Mouse (Mus musculus) ES-E14 (cell line): ENCODE data around the gene Cald1. TPM values are rescaled to one million over a fixed set of nuclear protein-coding genes. Genes with fewer than 3 reads are reported as not detected.

Source experiments
- DNase-seq: peaks from one replicate; pipeline ENCODE4 v3.0.0-alpha.2; 2013; ENCODE audit warnings: low read depth, low spot score
- H3K27ac ChIP-seq: 2 replicates; pipeline ENCODE4 v1.5.1; 2012; ENCODE audit warnings: low read depth, mild to moderate bottlenecking, low read length, moderate library complexity, mixed read lengths; ENCODE audit not compliant: poor library complexity, insufficient read depth, severe bottlenecking
- H3K36me3 ChIP-seq: 2 replicates; pipeline ENCODE4 v1.6.1; 2012; ENCODE audit warnings: mild to moderate bottlenecking, low read length, moderate library complexity, mixed read lengths; ENCODE audit not compliant: control insufficient read depth, poor library complexity, insufficient read depth, severe bottlenecking
- H3K4me1 ChIP-seq, 2 experiments: fragments of 150-350 bp in 1 of 2; sonication (generic) in 1 of 2; 2 replicates each; pipeline ENCODE4 v1.6.1; 2012; ENCODE audit warnings: low read length in 2 of 2, mild to moderate bottlenecking in 1 of 2, mixed read lengths in 1 of 2; ENCODE audit not compliant: control insufficient read depth in 2 of 2, insufficient read depth in 2 of 2, poor library complexity in 1 of 2
- H3K4me3 ChIP-seq, 2 experiments: fragments of 150-350 bp in 1 of 2; sonication (generic) in 1 of 2; 2 replicates each; pipeline ENCODE4 v1.5.1; 2012; ENCODE audit warnings: low read length in 2 of 2, low read depth in 1 of 2, mild to moderate bottlenecking in 1 of 2, mixed read lengths in 1 of 2; ENCODE audit not compliant: insufficient read depth in 1 of 2, poor library complexity in 1 of 2, severe bottlenecking in 1 of 2
- H3K9ac ChIP-seq: 2 replicates; pipeline ENCODE4 v1.6.1; 2012; ENCODE audit warnings: low read depth, mild to moderate bottlenecking, low read length, mixed read lengths; ENCODE audit not compliant: poor library complexity, insufficient read depth, severe bottlenecking
- H3K9me3 ChIP-seq: fragments of 150-350 bp; sonication (generic); 2 replicates; pipeline ENCODE4 v1.6.1; 2012; ENCODE audit warnings: low read depth, mild to moderate bottlenecking, low read length; ENCODE audit not compliant: control insufficient read depth, insufficient read depth
- CHD2 ChIP-seq: IDR thresholded peaks from 2 replicates; pipeline ENCODE4 v1.6.1; 2014; ENCODE audit warnings: mild to moderate bottlenecking, low read depth, low read length, inconsistent platforms
- HCFC1 ChIP-seq: IDR thresholded peaks from 2 replicates; pipeline ENCODE4 v1.6.1; 2012; ENCODE audit warnings: low read length, inconsistent platforms, borderline replicate concordance; ENCODE audit not compliant: insufficient read depth
- MAFK ChIP-seq: IDR thresholded peaks from 2 replicates; pipeline ENCODE4 v1.6.1; 2014; ENCODE audit warnings: mild to moderate bottlenecking, low read depth, low read length, inconsistent platforms; ENCODE audit not compliant: insufficient read depth
- ZC3H11A ChIP-seq: IDR thresholded peaks from 2 replicates; pipeline ENCODE4 v1.6.1; 2012; ENCODE audit warnings: low read depth, mild to moderate bottlenecking, inconsistent platforms, low read length, borderline replicate concordance
- ZNF384 ChIP-seq: IDR thresholded peaks from 2 replicates; pipeline ENCODE4 v1.6.1; 2012; ENCODE audit warnings: low read depth, low read length, inconsistent platforms
- in situ Hi-C, 2 experiments: fragments of 600-800 bp; cut with MboI; formaldehyde crosslinking; loops; one replicate each; pipeline ENCODE4 v1.15.1; 2025; ENCODE audit warnings: low sequenced_read_pairs in 2 of 2, inconsistent platforms in 1 of 2; ENCODE audit not compliant: unreplicated experiment in 2 of 2
- total RNA-seq: library from RNA; depleted of rRNA; stranded (reverse); fragments of 300-350 nt; gene quantifications from 2 replicates; pipeline ENCODE4 v1.2.3, GENCODE M21; 2012

The Cald1 gene
- total RNA-seq, 1 experiment = 108 TPM

DNA sequence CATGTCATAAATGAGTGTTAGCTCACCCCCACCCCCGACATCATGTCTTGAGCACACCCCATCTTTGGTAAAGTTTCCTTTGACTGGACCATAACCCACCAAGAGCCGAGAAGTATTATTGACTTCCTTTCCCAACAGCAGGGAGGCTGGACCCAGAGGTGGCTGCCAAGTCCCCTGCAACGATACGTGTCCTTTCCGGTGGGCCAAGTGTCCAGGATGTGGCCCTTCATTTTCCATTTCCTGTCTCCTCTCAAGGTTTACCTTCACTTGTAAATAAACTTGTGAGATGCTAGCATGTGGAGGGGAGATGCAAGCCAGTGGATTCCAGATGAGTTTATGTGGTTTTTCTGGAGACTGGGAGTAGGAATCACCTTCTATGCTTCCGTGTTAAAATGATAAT, 132.7 kb downstream of the Cald1 start:
- no peak for DNase-seq
- no peak overlapping the region for H3K27ac ChIP-seq
- no peak overlapping the region for H3K4me3 ChIP-seq
- no peaks in the 10 kb centered on the region for H3K9me3 ChIP-seq
- no peak overlapping the region for H3K9ac ChIP-seq
- TF ChIP-seq ZC3H11A = no peak
- TF ChIP-seq ZNF384 = no peak
- TF ChIP-seq CHD2 = no peak
- TF ChIP-seq HCFC1 = no peak
- TF ChIP-seq MAFK = no peak
- in situ Hi-C loops = no loop called here
- peaks cover 0 to 6% of the 10 kb centered on the region in 2 experiments; a peak in 1 of 4 replicates for H3K4me1 ChIP-seq
- H3K36me3 ChIP-seq = no peaks in the 10 kb centered on the region

DNA sequence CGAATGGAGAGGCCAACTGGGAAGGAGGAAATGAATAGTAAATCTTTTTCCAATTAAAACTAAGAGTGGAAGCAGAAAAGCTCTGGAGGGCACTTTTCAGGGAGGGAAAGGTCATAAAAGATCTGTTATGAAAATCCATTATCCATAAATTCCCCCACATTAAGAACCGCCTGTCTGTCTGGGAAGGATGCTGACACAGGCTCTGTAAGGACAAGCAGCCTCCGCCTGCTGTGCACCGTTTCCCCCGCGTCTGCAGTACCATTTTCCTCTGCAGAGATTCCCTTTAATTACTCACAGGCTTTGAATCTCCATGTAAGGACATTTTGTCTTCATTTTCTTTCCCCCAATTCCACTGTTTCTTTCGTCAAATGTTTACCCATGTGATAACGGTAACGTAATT, 133.2 kb downstream of the Cald1 start:
- in situ Hi-C loops = no loop called here
- TF ChIP-seq HCFC1 (no peak), ZC3H11A (no peak), MAFK (no peak), CHD2 (no peak), ZNF384 (no peak)
- H3K36me3 ChIP-seq = no peaks in the 10 kb centered on the region
- H3K4me1 ChIP-seq = peaks cover 0 to 6% of the 10 kb centered on the region in 2 experiments; a peak in 1 of 4 replicates
- no peak overlapping the region for H3K9ac ChIP-seq
- no peak for DNase-seq
- H3K9me3 ChIP-seq = no peaks in the 10 kb centered on the region
- no peak overlapping the region for H3K27ac ChIP-seq
- no peak overlapping the region for H3K4me3 ChIP-seq

DNA sequence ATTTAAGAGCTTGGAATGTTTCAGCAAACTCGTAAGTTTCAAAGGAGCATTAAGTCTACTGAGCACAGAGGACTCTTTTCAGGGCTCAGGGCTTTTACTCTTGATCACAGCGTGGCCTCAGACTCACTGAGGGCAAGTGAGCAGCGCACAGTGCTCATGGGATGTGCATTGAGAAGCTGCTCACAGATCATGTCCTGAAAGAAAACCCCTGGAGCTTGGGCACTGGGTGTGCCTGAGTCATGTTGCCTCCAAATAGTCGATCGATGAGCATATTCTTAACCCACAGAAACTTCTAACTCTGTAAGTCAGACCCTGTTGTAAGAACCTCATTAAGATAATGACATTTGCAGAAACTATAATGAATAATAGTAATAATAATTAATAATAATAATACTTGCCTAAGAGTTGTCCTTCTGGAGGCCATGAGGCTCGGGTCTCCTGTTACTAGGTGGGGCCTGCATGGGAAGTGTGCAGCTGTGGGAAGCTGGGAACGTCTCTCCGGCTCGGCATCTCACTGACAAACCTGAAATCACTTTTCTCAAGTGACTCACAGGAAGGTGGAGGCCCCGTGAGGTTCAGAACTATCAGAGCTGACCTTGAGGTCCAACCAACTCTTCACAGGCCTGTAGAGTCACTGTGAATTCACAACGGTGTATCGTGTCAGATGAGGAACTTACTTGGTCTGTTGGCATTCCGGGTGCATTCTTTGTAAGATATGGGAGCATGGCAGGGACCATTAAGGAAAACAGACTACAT, 136.8 kb downstream of the Cald1 start:
- Histone ChIP-seq H3K4me1 (no peaks in the 10 kb centered on the region), H3K9ac (no peak overlapping the region), H3K9me3 (no peaks in the 10 kb centered on the region), H3K4me3 (no peak overlapping the region), H3K36me3 (no peaks in the 10 kb centered on the region), H3K27ac (no peak overlapping the region)
- no peak for DNase-seq
- in situ Hi-C loops = no loop called here
- TF ChIP-seq MAFK = no peak
- TF ChIP-seq CHD2 = no peak

DNA sequence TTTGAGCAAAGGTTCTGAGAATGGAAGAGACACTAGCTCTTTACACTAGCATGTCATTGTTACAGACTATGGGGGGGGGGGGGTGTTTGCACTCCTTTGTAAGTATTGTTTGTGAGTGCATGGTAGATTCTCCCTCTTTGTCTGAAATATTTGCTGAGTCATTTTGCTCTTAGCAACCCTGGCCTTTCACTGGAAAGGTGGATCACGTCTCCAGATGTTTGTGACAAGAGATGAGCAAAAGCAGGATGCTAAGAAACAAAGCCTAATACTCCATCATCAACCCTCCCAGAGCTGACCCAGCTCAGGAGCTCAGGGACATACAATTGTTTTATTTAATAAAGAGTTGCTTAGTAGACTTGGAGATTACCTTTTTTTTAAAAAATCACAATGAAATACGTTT, 138.6 kb downstream of the Cald1 start:
- TF ChIP-seq CHD2 (no peak), ZC3H11A (no peak), HCFC1 (no peak), MAFK (peak; percentile 64; the same call in 1 of the 2 replicates), ZNF384 (no peak)
- no peak overlapping the region for H3K27ac ChIP-seq
- in situ Hi-C loops = no loop called here
- H3K4me1 ChIP-seq = no peaks in the 10 kb centered on the region
- no peaks in the 10 kb centered on the region for H3K9me3 ChIP-seq
- no peak overlapping the region for H3K9ac ChIP-seq
- H3K4me3 ChIP-seq = no peak overlapping the region
- no peak for DNase-seq
- H3K36me3 ChIP-seq = no peaks in the 10 kb centered on the region

DNA sequence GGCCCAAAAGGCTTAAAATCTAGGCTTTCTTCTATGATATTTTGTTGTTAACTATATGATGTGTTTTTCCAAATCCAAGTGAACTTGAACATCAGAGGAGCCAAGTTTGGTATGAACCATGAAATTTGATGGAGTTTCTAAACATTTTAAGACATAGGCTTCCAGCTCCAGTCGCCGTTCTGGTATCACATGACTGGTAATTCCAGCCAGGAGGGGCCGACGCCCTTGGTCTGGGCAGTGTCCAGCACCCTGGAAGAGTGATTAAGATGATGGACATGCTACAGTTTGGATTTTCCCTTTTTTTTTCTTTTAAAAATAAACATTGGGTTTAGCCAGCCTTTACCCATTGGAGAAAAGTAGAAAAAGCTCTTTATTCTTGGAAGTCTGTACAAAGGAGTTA, 145.6 kb downstream of the Cald1 start:
- Histone ChIP-seq H3K9ac (no peak overlapping the region), H3K27ac (no peak overlapping the region), H3K4me1 (no peaks in the 10 kb centered on the region), H3K4me3 (no peak overlapping the region), H3K36me3 (peaks cover 2% of the 10 kb centered on the region; the same call in 1 of the 2 replicates), H3K9me3 (no peaks in the 10 kb centered on the region)
- in situ Hi-C loops = no loop called here
- TF ChIP-seq CHD2 (no peak), ZNF384 (no peak), ZC3H11A (no peak), HCFC1 (no peak), MAFK (no peak)
- no peak for DNase-seq
